Mouse (Mus musculus) adrenal gland, postnatal 14 days (tissue): Measurements from ENCODE around the gene Dstn. TPM values are rescaled to one million over a fixed set of nuclear protein-coding genes. Genes with fewer than 3 reads are reported as not detected.

Source experiments
- DNase-seq: peaks from one replicate; pipeline ENCODE4 v3.0.0; 2021; ENCODE audit warnings: mixed read lengths
- total RNA-seq: library from RNA; stranded (reverse); gene quantifications from 2 replicates; pipeline ENCODE4 v1.2.3, GENCODE M21; 2021

Gene Dstn
- total RNA-seq, 1 experiment from 2014 or later, result 194 TPM

- no peak for DNase-seq
Measured at GRCm38 (mm10) chr2:143955004-143955403, 39.9 kb downstream of the Dstn start.

GRCm38 (mm10) chr2:143955746-143956145 lies 40.6 kb downstream of the Dstn start:
- DNase-seq, result peak; percentile 24

GRCm38 (mm10) chr2:143962192-143962591 lies 47.1 kb downstream of the Dstn start:
- DNase-seq, result no peak

- DNase-seq, result no peak
Measured at GRCm38 (mm10) chr2:143963318-143963717, 48.2 kb downstream of the Dstn start.

GRCm38 (mm10) chr2:143969260-143969659 lies 54.1 kb downstream of the Dstn start:
- no peak for DNase-seq

GRCm38 (mm10) chr2:143970841-143971240 lies 55.7 kb downstream of the Dstn start:
- DNase-seq, result no peak

GRCm38 (mm10) chr2:143971887-143972286 lies 56.8 kb downstream of the Dstn start:
- no peak for DNase-seq

- DNase-seq, result peak; percentile 24
Measured at GRCm38 (mm10) chr2:143973161-143973560, 58.0 kb downstream of the Dstn start.

GRCm38 (mm10) chr2:143975146-143975649 lies 60.1 kb downstream of the Dstn start:
- DNase-seq, result no peak

- no peak for DNase-seq
Measured at GRCm38 (mm10) chr2:143978444-143979147, 63.5 kb downstream of the Dstn start.

GRCm38 (mm10) chr2:143980781-143981398 lies 65.8 kb downstream of the Dstn start:
- peak; percentile 74 for DNase-seq

GRCm38 (mm10) chr2:143982152-143982551 lies 67.0 kb downstream of the Dstn start:
- DNase-seq, result no peak

GRCm38 (mm10) chr2:143982901-143983300 lies 67.8 kb downstream of the Dstn start:
- DNase-seq, result no peak

- DNase-seq, result no peak
Measured at GRCm38 (mm10) chr2:143983482-143983881, 68.4 kb downstream of the Dstn start.

- DNase-seq, result no peak
Measured at GRCm38 (mm10) chr2:143987485-143987884, 72.4 kb downstream of the Dstn start.

GRCm38 (mm10) chr2:143988016-143988415 lies 72.9 kb downstream of the Dstn start:
- no peak for DNase-seq

GRCm38 (mm10) chr2:143990997-143991396 lies 75.9 kb downstream of the Dstn start:
- no peak for DNase-seq

GRCm38 (mm10) chr2:143991964-143992672 lies 77.0 kb downstream of the Dstn start:
- peak; percentile 27 for DNase-seq

Other genes with a start within 250 kb of the Dstn start
- gene Bfsp1, start 52.1 kb upstream of the Dstn start, total RNA-seq, result 0.74 and 0.94 TPM in 2 replicates
- 174 and 205 TPM in 2 replicates for gene Rrbp1, start 95.9 kb downstream of the Dstn start, total RNA-seq
- gene Banf2, start 117.7 kb downstream of the Dstn start, total RNA-seq, result not detected in 2 replicates